Mouse (Mus musculus): ENCODE measurements around the gene Zbtb12. TPM values are rescaled to one million over a fixed set of nuclear protein-coding genes. Genes with fewer than 3 reads are reported as not detected.
A peak's percentile ranks its signal among the peaks of the same experiment; 100 is the strongest.
"Not testable (repeated sequence)": the region's sequence is repeated elsewhere in the genome, so short reads cannot be mapped to it uniquely, and the experiment has no call there.

Gene Zbtb12
- polyA plus RNA-seq (2015; fragmentation: Nextera tagmentation; extraction: Ambion mirVana): 17.4 and 17.5 TPM in 2 replicates

GRCm38 (mm10) chr17:34879336-34879879 is at the start of gene Zbtb12:
Gene Zbtb12 (plus strand): TSS chr17:34879483.
- H3K4me2 ChIP-seq: no peak within 1 kb of the TSS
- no peak within 1 kb of the TSS for H3K9ac ChIP-seq
- 70% methylated on average over 11 of the region's 11 CpGs for WGBS
- no peak within 1 kb of the TSS for H3K27ac ChIP-seq
- no peaks in the 10 kb centered on the region for H3K4me1 ChIP-seq
- no peak within 1 kb of the TSS for H3K4me3 ChIP-seq
- peaks cover 2% of the 10 kb centered on the region; the same call in 1 of the 2 replicates for H3K27me3 ChIP-seq (replicated peaks)
- no peaks in the 10 kb centered on the region for H3K9me3 ChIP-seq
- no peaks in the 10 kb centered on the region for H3K36me3 ChIP-seq (replicated peaks)
- ATAC-seq (replicated peaks): no peak

- Histone ChIP-seq H3K36me3 (replicated peaks) (peaks cover 41% of the 10 kb centered on the region), H3K4me1 (peaks cover 10% of the 10 kb centered on the region)
- H3K4me2 ChIP-seq; H3K27ac ChIP-seq; H3K4me3 ChIP-seq; H3K9ac ChIP-seq; H3K27me3 ChIP-seq (replicated peaks); ATAC-seq (replicated peaks); H3K9me3 ChIP-seq: not testable (repeated sequence)
- WGBS: 88% methylated on average over 1 of the region's 1 CpGs
Measured at GRCm38 (mm10) chr17:34830776-34831175, 48.5 kb upstream of the Zbtb12 start.

- Histone ChIP-seq H3K4me3 (peak overlapping the region; percentile 87), H3K36me3 (replicated peaks) (peaks cover 29% of the 10 kb centered on the region), H3K9me3 (no peaks in the 10 kb centered on the region), H3K27me3 (replicated peaks) (no peaks in the 10 kb centered on the region), H3K9ac (peak overlapping the region; percentile 70), H3K27ac (peak overlapping the region; percentile 84), H3K4me2 (peak overlapping the region; percentile 98), H3K4me1 (peaks cover 31% of the 10 kb centered on the region)
- 3% methylated on average over 48 of the region's 48 CpGs for WGBS
- peak; percentile 85 for ATAC-seq (replicated peaks)
Measured at GRCm38 (mm10) chr17:34836155-34836855, 43.0 kb upstream of the Zbtb12 start.

GRCm38 (mm10) chr17:34836856-34837221 is 42.4 kb upstream of the Zbtb12 start, which contains the start of the genes Stk19 and Dxo:
Gene Stk19 (minus strand): TSS chr17:34836945.
Gene Dxo (plus strand): TSS chr17:34837019.
- peak within 1 kb of the TSS; percentile 98 for H3K4me2 ChIP-seq
- peaks cover 33% of the 10 kb centered on the region for H3K36me3 ChIP-seq (replicated peaks)
- ATAC-seq (replicated peaks): peak; percentile 93
- H3K27ac ChIP-seq: peak within 1 kb of the TSS; percentile 84
- no peaks in the 10 kb centered on the region for H3K27me3 ChIP-seq (replicated peaks)
- peak within 1 kb of the TSS; percentile 87 for H3K4me3 ChIP-seq
- under 1% methylated on average over 40 of the region's 40 CpGs for WGBS
- peak within 1 kb of the TSS; percentile 70 for H3K9ac ChIP-seq
- H3K9me3 ChIP-seq: no peaks in the 10 kb centered on the region
- peaks cover 31% of the 10 kb centered on the region for H3K4me1 ChIP-seq

GRCm38 (mm10) chr17:34837464-34838324 is 41.6 kb upstream of the Zbtb12 start:
- H3K27ac ChIP-seq: peak overlapping the region; percentile 84
- ATAC-seq (replicated peaks): peak; percentile 25
- H3K4me3 ChIP-seq: peak overlapping the region; percentile 87
- peaks cover 36% of the 10 kb centered on the region for H3K36me3 ChIP-seq (replicated peaks)
- H3K9me3 ChIP-seq: no peaks in the 10 kb centered on the region
- H3K4me2 ChIP-seq: peak overlapping the region; percentile 98
- H3K27me3 ChIP-seq (replicated peaks): no peaks in the 10 kb centered on the region
- peak overlapping the region; percentile 70 for H3K9ac ChIP-seq
- 44% methylated on average over 43 of the region's 43 CpGs for WGBS
- H3K4me1 ChIP-seq: peaks cover 31% of the 10 kb centered on the region

- Histone ChIP-seq H3K4me3 (no peak overlapping the region), H3K9ac (no peak overlapping the region), H3K27me3 (replicated peaks) (no peaks in the 10 kb centered on the region), H3K36me3 (replicated peaks) (peaks cover 42% of the 10 kb centered on the region), H3K4me2 (no peak overlapping the region), H3K4me1 (peaks cover 31% of the 10 kb centered on the region), H3K27ac (no peak overlapping the region), H3K9me3 (no peaks in the 10 kb centered on the region)
- 91% methylated on average over 7 of the region's 7 CpGs for WGBS
- no peak for ATAC-seq (replicated peaks)
Measured at GRCm38 (mm10) chr17:34838785-34839184, 40.5 kb upstream of the Zbtb12 start.

GRCm38 (mm10) chr17:34840736-34841307 is 38.5 kb upstream of the Zbtb12 start:
- ATAC-seq (replicated peaks): no peak
- H3K27me3 ChIP-seq (replicated peaks): no peaks in the 10 kb centered on the region
- peaks cover 62% of the 10 kb centered on the region for H3K36me3 ChIP-seq (replicated peaks)
- no peak overlapping the region for H3K27ac ChIP-seq
- 92% methylated on average over 6 of the region's 6 CpGs for WGBS
- no peaks in the 10 kb centered on the region for H3K9me3 ChIP-seq
- no peak overlapping the region for H3K9ac ChIP-seq
- H3K4me3 ChIP-seq: no peak overlapping the region
- no peak overlapping the region for H3K4me2 ChIP-seq
- peaks cover 21% of the 10 kb centered on the region for H3K4me1 ChIP-seq

- Histone ChIP-seq H3K36me3 (replicated peaks) (peaks cover 62% of the 10 kb centered on the region), H3K4me1 (peaks cover 10% of the 10 kb centered on the region), H3K4me3 (no peak overlapping the region), H3K9ac (no peak overlapping the region), H3K9me3 (no peaks in the 10 kb centered on the region), H3K4me2 (no peak overlapping the region), H3K27ac (no peak overlapping the region), H3K27me3 (replicated peaks) (no peaks in the 10 kb centered on the region)
- ATAC-seq (replicated peaks): no peak
- 94% methylated on average over 13 of the region's 13 CpGs for WGBS
Measured at GRCm38 (mm10) chr17:34844884-34845283, 34.4 kb upstream of the Zbtb12 start.

GRCm38 (mm10) chr17:34847192-34847591 is 32.1 kb upstream of the Zbtb12 start:
- Histone ChIP-seq H3K9me3 (no peaks in the 10 kb centered on the region), H3K4me3 (no peak overlapping the region), H3K27me3 (replicated peaks) (no peaks in the 10 kb centered on the region), H3K36me3 (replicated peaks) (peaks cover 40% of the 10 kb centered on the region), H3K4me1 (peaks cover 27% of the 10 kb centered on the region), H3K27ac (no peak overlapping the region), H3K4me2 (no peak overlapping the region), H3K9ac (no peak overlapping the region)
- ATAC-seq (replicated peaks): no peak
- 84% methylated on average over 6 of the region's 6 CpGs for WGBS

- Histone ChIP-seq H3K4me2 (no peak overlapping the region), H3K9ac (no peak overlapping the region), H3K36me3 (replicated peaks) (peaks cover 38% of the 10 kb centered on the region), H3K4me3 (no peak overlapping the region), H3K27ac (no peak overlapping the region), H3K27me3 (replicated peaks) (no peaks in the 10 kb centered on the region), H3K4me1 (peaks cover 29% of the 10 kb centered on the region), H3K9me3 (no peaks in the 10 kb centered on the region)
- 90% methylated on average over 7 of the region's 7 CpGs for WGBS
- ATAC-seq (replicated peaks): no peak
Measured at GRCm38 (mm10) chr17:34847615-34848014, 31.7 kb upstream of the Zbtb12 start.

- peak within 1 kb of the TSS; percentile 78 for H3K27ac ChIP-seq
- H3K9ac ChIP-seq: peak within 1 kb of the TSS; percentile 98
- H3K4me3 ChIP-seq: peak within 1 kb of the TSS; percentile 99
- H3K4me2 ChIP-seq: peak within 1 kb of the TSS; percentile 93
- WGBS: under 1% methylated on average over 65 of the region's 65 CpGs
- no peaks in the 10 kb centered on the region for H3K9me3 ChIP-seq
- peaks cover 29% of the 10 kb centered on the region for H3K4me1 ChIP-seq
- peaks cover 37% of the 10 kb centered on the region for H3K36me3 ChIP-seq (replicated peaks)
- ATAC-seq (replicated peaks): peak; percentile 97
- no peaks in the 10 kb centered on the region for H3K27me3 ChIP-seq (replicated peaks)
Measured at GRCm38 (mm10) chr17:34849722-34850516, 29.4 kb upstream of the Zbtb12 start, which contains the start of the genes Skiv2l and Nelfe. Gene Skiv2l (minus strand): TSS chr17:34850210. Gene Nelfe (plus strand): TSS chr17:34850391.

All from midbrain, embryonic 15.5 days (tissue).